Mouse (Mus musculus) CH12.LX (cell line): ENCODE data around the gene Sesn2. TPM values are rescaled to one million over a fixed set of nuclear protein-coding genes. Genes with fewer than 3 reads are reported as not detected.

ENCODE experiments used
- DNase-seq: peaks from one replicate; pipeline ENCODE4 v3.0.0-alpha.2; 2013; ENCODE audit errors: extremely low read depth
- H3K27ac ChIP-seq: 2 replicates; pipeline ENCODE4 v1.5.1; 2012; ENCODE audit warnings: low read depth, mild to moderate bottlenecking, control low read depth, moderate library complexity; ENCODE audit not compliant: insufficient read depth
- H3K27me3 ChIP-seq: replicated peaks from 2 replicates; pipeline ENCODE3; 2012; ENCODE audit warnings: inconsistent platforms
- H3K36me3 ChIP-seq, 2 experiments: replicated peaks in 1 of 2; 2 replicates each; pipeline versions ENCODE3 to v1.6.1; 2012; ENCODE audit warnings: inconsistent platforms in 1 of 2, low read length in 1 of 2, mild to moderate bottlenecking in 1 of 2, mixed read lengths in 1 of 2, moderate library complexity in 1 of 2; ENCODE audit not compliant: control insufficient read depth in 1 of 2, insufficient read depth in 1 of 2
- H3K4me1 ChIP-seq, 2 experiments: 2 replicates each; pipeline ENCODE4 v1.6.1; 2012; ENCODE audit warnings: inconsistent platforms in 1 of 2, moderate library complexity in 1 of 2; ENCODE audit not compliant: insufficient read depth in 2 of 2, control insufficient read depth in 1 of 2
- H3K4me2 ChIP-seq: 2 replicates; pipeline ENCODE4 v1.6.1; 2012; ENCODE audit warnings: low read depth, mild to moderate bottlenecking, control low read depth; ENCODE audit not compliant: poor library complexity, insufficient read depth, severe bottlenecking
- H3K4me3 ChIP-seq, 3 experiments: fragments of 150-350 bp in 1 of 3; sonication (generic) in 1 of 3; replicated peaks in 1 of 3; 2 replicates each; pipeline versions ENCODE3 to v1.5.1; 2011 to 2012; ENCODE audit warnings: low read depth in 2 of 3, low read length in 2 of 3, mild to moderate bottlenecking in 2 of 3, moderate library complexity in 2 of 3, control low read depth in 1 of 3, improper control_type of control experiment in 1 of 3, inconsistent platforms in 1 of 3, mixed read lengths in 1 of 3; ENCODE audit not compliant: poor library complexity in 1 of 3
- H3K79me2 ChIP-seq: replicated peaks from 2 replicates; pipeline ENCODE4 v1.6.1; 2012; ENCODE audit warnings: mild to moderate bottlenecking, moderate library complexity; ENCODE audit not compliant: control insufficient read depth, poor library complexity, insufficient read depth, severe bottlenecking; ENCODE audit errors: extremely low read depth
- H3K9ac ChIP-seq: 2 replicates; pipeline ENCODE4 v1.6.1; 2012; ENCODE audit warnings: low read depth, mild to moderate bottlenecking, control low read depth, moderate library complexity; ENCODE audit not compliant: insufficient read depth
- H3K9me3 ChIP-seq: replicated peaks from 2 replicates; pipeline ENCODE3; 2012; ENCODE audit warnings: low read length, inconsistent platforms, mixed read lengths
- CHD1 ChIP-seq: IDR thresholded peaks from 2 replicates; pipeline ENCODE4 v1.6.1; 2012; ENCODE audit warnings: low read depth, low read length, improper control_type of control experiment, inconsistent platforms
- CHD2 ChIP-seq: IDR thresholded peaks from 2 replicates; pipeline ENCODE4 v1.6.1; 2011; ENCODE audit warnings: low read length, improper control_type of control experiment
- CTCF ChIP-seq, 2 experiments: IDR thresholded peaks in 1 of 2; conservative IDR thresholded peaks in 1 of 2; 2 replicates each; pipeline ENCODE4 v1.5.1; 2011 to 2012; ENCODE audit warnings: low read depth in 2 of 2, low read length in 2 of 2, improper control_type of control experiment in 1 of 2, inconsistent platforms in 1 of 2, mild to moderate bottlenecking in 1 of 2, moderate library complexity in 1 of 2
- E2F4 ChIP-seq: IDR thresholded peaks from 2 replicates; pipeline ENCODE4 v1.6.1; 2011; ENCODE audit warnings: low read depth, low read length, improper control_type of control experiment; ENCODE audit not compliant: insufficient replicate concordance
- ELF1 ChIP-seq: IDR thresholded peaks from 2 replicates; pipeline ENCODE4 v1.6.1; 2014; ENCODE audit warnings: low read depth, mild to moderate bottlenecking, inconsistent platforms, low read length, improper control_type of control experiment
- EP300 ChIP-seq: IDR thresholded peaks from 2 replicates; pipeline ENCODE4 v1.6.1; 2011; ENCODE audit warnings: low read length, improper control_type of control experiment
- GABPA ChIP-seq: IDR thresholded peaks from 2 replicates; pipeline ENCODE4 v1.6.1; 2012; ENCODE audit warnings: low read depth, low read length, improper control_type of control experiment, inconsistent platforms; ENCODE audit not compliant: insufficient replicate concordance
- HCFC1 ChIP-seq: IDR thresholded peaks from 2 replicates; pipeline ENCODE4 v1.6.1; 2012; ENCODE audit warnings: low read depth, mild to moderate bottlenecking, inconsistent platforms, low read length, improper control_type of control experiment
- IRF4 ChIP-seq: IDR thresholded peaks from 2 replicates; pipeline ENCODE4 v1.6.1; 2014; ENCODE audit warnings: low read depth, mild to moderate bottlenecking, inconsistent platforms, low read length, improper control_type of control experiment
- JUN ChIP-seq: IDR thresholded peaks from 2 replicates; pipeline ENCODE4 v1.6.1; 2011; ENCODE audit warnings: low read depth, mild to moderate bottlenecking, low read length, improper control_type of control experiment, moderate library complexity; ENCODE audit not compliant: insufficient read depth
- JUND ChIP-seq: conservative IDR thresholded peaks from 2 replicates; pipeline ENCODE4 v1.6.1; 2011; ENCODE audit warnings: low read depth, low read length, improper control_type of control experiment
- KAT2A ChIP-seq: IDR thresholded peaks from 2 replicates; pipeline ENCODE4 v1.6.1; 2012; ENCODE audit warnings: low read length, improper control_type of control experiment, inconsistent platforms; ENCODE audit not compliant: insufficient replicate concordance
- MAFK ChIP-seq: IDR thresholded peaks from 2 replicates; pipeline ENCODE4 v1.6.1; 2011; ENCODE audit warnings: low read length, improper control_type of control experiment; ENCODE audit not compliant: insufficient replicate concordance
- MAX ChIP-seq: IDR thresholded peaks from 2 replicates; pipeline ENCODE4 v1.6.1; 2011; ENCODE audit warnings: low read length, improper control_type of control experiment
- MEF2A ChIP-seq: IDR thresholded peaks from 2 replicates; pipeline ENCODE4 v1.6.1; 2014; ENCODE audit warnings: low read depth, mild to moderate bottlenecking, inconsistent platforms, low read length, improper control_type of control experiment, borderline replicate concordance
- MXI1 ChIP-seq: IDR thresholded peaks from 2 replicates; pipeline ENCODE4 v1.6.1; 2011; ENCODE audit warnings: mild to moderate bottlenecking, low read depth, low read length, improper control_type of control experiment
- MYC ChIP-seq: IDR thresholded peaks from 2 replicates; pipeline ENCODE4 v1.6.1; 2011; ENCODE audit warnings: low read depth, mild to moderate bottlenecking, improper control_type of control experiment, low read length
- NELFE ChIP-seq: IDR thresholded peaks from 2 replicates; pipeline ENCODE4 v1.6.1; 2011; ENCODE audit warnings: low read depth, low read length, improper control_type of control experiment
- NRF1 ChIP-seq: IDR thresholded peaks from 2 replicates; pipeline ENCODE4 v1.6.1; 2014; ENCODE audit warnings: low read depth, mild to moderate bottlenecking, inconsistent platforms, low read length, improper control_type of control experiment, moderate library complexity
- PAX5 ChIP-seq: IDR thresholded peaks from 2 replicates; pipeline ENCODE4 v1.6.1; 2012; ENCODE audit warnings: low read length, inconsistent platforms, mixed read lengths
- POLR2A ChIP-seq: IDR thresholded peaks from 2 replicates; pipeline ENCODE4 v1.6.1; 2011; ENCODE audit warnings: low read depth, mild to moderate bottlenecking, improper control_type of control experiment, low read length
- POLR2AphosphoS2 ChIP-seq: IDR thresholded peaks from 2 replicates; pipeline ENCODE4 v1.6.1; 2011; ENCODE audit warnings: low read depth, low read length, improper control_type of control experiment
- RCOR1 ChIP-seq: conservative IDR thresholded peaks from 2 replicates; pipeline ENCODE4 v1.6.1; 2012; ENCODE audit warnings: low read depth, mild to moderate bottlenecking, inconsistent platforms, low read length, improper control_type of control experiment
- SIN3A ChIP-seq: IDR thresholded peaks from 2 replicates; pipeline ENCODE4 v1.6.1; 2012; ENCODE audit warnings: low read length, improper control_type of control experiment, inconsistent platforms
- SMC3 ChIP-seq: IDR thresholded peaks from 2 replicates; pipeline ENCODE4 v1.6.1; 2011; ENCODE audit warnings: low read depth, low read length, improper control_type of control experiment
- TBP ChIP-seq: conservative IDR thresholded peaks from 2 replicates; pipeline ENCODE4 v1.6.1; 2011; ENCODE audit warnings: low read depth, low read length, improper control_type of control experiment
- TCF12 ChIP-seq: IDR thresholded peaks from 2 replicates; pipeline ENCODE4 v1.6.1; 2014; ENCODE audit warnings: low read depth, mild to moderate bottlenecking, inconsistent platforms, low read length, improper control_type of control experiment
- UBTF ChIP-seq: IDR thresholded peaks from 2 replicates; pipeline ENCODE4 v1.6.1; 2012; ENCODE audit warnings: low read depth, mild to moderate bottlenecking, inconsistent platforms, low read length, improper control_type of control experiment, moderate library complexity
- USF1 ChIP-seq: IDR thresholded peaks from 2 replicates; pipeline ENCODE4 v1.6.1; 2014; ENCODE audit warnings: low read depth, mild to moderate bottlenecking, inconsistent platforms, low read length, improper control_type of control experiment
- ZC3H11A ChIP-seq: IDR thresholded peaks from 2 replicates; pipeline ENCODE4 v1.6.1; 2012; ENCODE audit warnings: low read depth, mild to moderate bottlenecking, inconsistent platforms, low read length, improper control_type of control experiment
- ZMIZ1 ChIP-seq: IDR thresholded peaks from 2 replicates; pipeline ENCODE4 v1.6.1; 2012; ENCODE audit warnings: low read depth, mild to moderate bottlenecking, inconsistent platforms, low read length, improper control_type of control experiment
- ZNF384 ChIP-seq: IDR thresholded peaks from 2 replicates; pipeline ENCODE4 v1.6.1; 2012; ENCODE audit warnings: low read depth, low read length, improper control_type of control experiment, inconsistent platforms
- dilution Hi-C: fragments of 300-500 bp; cut with MboI; formaldehyde crosslinking; loops from 2 replicates; pipeline ENCODE4 v1.14.3; 2020; ENCODE audit warnings: low sequenced_read_pairs; ENCODE audit not compliant: extremely low pct_unique_long_range_greater_than_20kb, extremely low pct_ligation_motif_present
- in situ Hi-C: fragments of 300-500 bp; cut with MboI; formaldehyde crosslinking; loops from 3 replicates; pipeline ENCODE4 v1.14.3; 2019; ENCODE audit warnings: low sequenced_read_pairs, low pct_ligation_motif_present, low pct_unique_long_range_greater_than_20kb, mixed read lengths
- polyA plus RNA-seq: library from polyadenylated mRNA; unstranded; fragments of >175 nt; gene quantifications from 2 replicates; pipeline ENCODE4 v1.2.1, GENCODE M21; 2012; ENCODE audit warnings: low read depth; ENCODE audit not compliant: insufficient read length
- total RNA-seq, 2 experiments: library from RNA; depleted of rRNA; stranded (reverse); fragments of 300-350 nt in 1 of 2; fragments of >200 nt in 1 of 2; gene quantifications; 2 replicates each; pipeline ENCODE4 v1.2.3; 2012 to 2014

Sesn2 gene
- total and polyA plus RNA-seq, 3 experiments = 35.6 to 68.1 (median 40.1) TPM

DNA sequence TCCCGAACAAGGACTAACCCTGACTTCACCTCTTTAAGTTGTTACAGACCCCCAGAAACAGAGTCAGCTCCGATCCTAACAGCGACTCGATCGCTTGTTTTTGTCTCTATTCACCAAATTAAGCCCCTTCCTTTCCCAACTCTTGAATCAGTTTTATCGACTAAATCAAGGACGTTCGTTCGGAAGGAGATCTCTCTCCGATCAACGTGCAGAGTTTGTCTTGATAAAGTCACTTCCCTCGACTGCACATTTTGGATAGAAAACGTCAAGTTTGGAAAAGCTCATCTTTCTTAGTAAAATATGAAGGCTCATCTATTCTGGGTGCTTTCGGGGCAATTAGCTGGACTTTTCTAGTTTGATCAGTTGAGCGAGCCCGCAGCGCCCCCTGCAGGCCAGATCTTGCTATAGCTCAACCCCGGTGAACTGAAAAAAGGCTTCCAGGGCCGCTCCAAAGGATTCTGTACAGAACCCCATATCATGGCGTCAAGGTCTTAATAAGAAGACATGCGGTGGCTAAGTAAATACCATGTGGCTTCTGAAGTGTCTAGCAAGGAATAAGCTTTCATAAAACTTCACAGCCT is 4.3 kb upstream of the Sesn2 start (continued):
- TF ChIP-seq JUND (no peak), POLR2A (no peak), TBP (no peak), SMC3 (peak; percentile 61), CHD1 (peak; percentile 95; the same call in 1 of the 2 replicates), MXI1 (no peak), ZMIZ1 (no peak), NRF1 (no peak), UBTF (no peak), SIN3A (0 out of 2 replicates have a peak, but pooled peaks have one; percentile 4), USF1 (no peak), ZNF384 (0 out of 2 replicates have a peak, but pooled peaks have one; percentile 2), JUN (no peak), EP300 (no peak), MAX (no peak), NELFE (no peak), IRF4 (no peak)

DNA sequence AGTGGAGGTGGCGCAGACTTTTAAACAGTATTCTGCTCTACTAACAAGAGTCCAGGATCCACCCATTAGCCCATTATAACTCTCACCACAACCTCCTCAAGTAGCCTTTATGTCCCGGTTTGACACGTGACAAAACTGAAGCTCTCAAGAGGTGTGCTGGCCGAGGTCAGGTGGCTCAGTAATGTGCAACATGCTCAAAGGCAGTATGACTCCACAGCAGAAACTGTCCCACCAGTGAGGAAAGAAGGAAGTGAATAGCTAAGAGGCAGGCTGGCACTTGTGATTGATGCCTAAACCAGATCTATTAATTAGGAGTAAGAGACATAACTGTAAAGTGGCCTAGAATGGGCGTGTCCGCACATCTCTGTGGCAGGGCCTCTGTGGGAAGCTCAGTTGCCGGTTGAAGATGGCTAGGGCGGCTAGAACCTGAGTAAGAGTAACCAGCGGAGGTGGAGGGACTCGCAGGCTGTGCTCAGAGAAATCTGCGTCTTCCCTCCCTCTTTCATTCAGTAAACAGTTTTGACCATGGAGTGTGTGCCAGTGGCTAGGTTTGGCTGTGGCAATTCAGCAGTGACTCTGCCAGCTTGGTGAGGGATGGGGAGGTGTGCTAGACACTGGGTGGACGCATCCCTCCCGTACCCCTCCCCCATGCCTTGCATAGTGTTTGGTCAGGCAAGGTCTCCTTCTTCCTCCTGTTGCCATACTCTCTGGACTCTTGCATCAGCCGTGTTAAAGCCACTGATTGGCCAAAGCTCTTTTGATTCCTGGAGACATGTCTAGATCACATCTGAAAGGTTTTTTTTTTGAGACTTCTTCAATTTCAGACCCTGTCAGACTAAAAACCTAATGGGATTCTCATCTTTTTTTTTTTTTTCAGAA is 3.3 kb upstream of the Sesn2 start:
- Histone ChIP-seq H3K79me2 (peaks cover 15% of the 10 kb centered on the region), H3K4me3 (peak overlapping the region; percentile 41 to 49 (median 45)), H3K9ac (peak overlapping the region; percentile 99), H3K9me3 (no peaks in the 10 kb centered on the region), H3K27ac (peak overlapping the region; percentile 98), H3K4me2 (peak overlapping the region; percentile 47), H3K36me3 (no peaks in the 10 kb centered on the region), H3K4me1 (peaks cover 3 to 33% of the 10 kb centered on the region in 2 experiments), H3K27me3 (no peaks in the 10 kb centered on the region)
- dilution Hi-C loops (no loop called here), in situ Hi-C loops (loop anchor here (5.0 to 25.0 kb wide), 3 partner anchors 101 to 426 kb away; partner anchors contain the start of genes Epb41 and Rab42)
- DNase-seq = peak; percentile 95
- TF ChIP-seq ZC3H11A (no peak), ELF1 (peak; percentile 69), MAX (peak; percentile 85), MAFK (no peak), SIN3A (peak; percentile 86), POLR2A (peak; percentile 74; the same call in 1 of the 2 replicates), GABPA (no peak), E2F4 (no peak), UBTF (no peak), MEF2A (no peak; the same call in 1 of the 2 replicates), EP300 (peak; percentile 36; the same call in 1 of the 2 replicates), CHD2 (peak; percentile 77), CHD1 (0 out of 2 replicates have a peak, but pooled peaks have one; percentile 41), CTCF (conservative IDR thresholded peaks at IDR 0.05 in 1 of 2, IDR thresholded peaks at IDR 0.05 in 1 of 2; ENCODE audit: low read depth in 2 of 2, low read length in 2 of 2) (no peak), USF1 (peak; percentile 83), TBP (peak; percentile 79), KAT2A (no peak), JUND (peak; percentile 48; the same call in 1 of the 2 replicates), RCOR1 (peak; percentile 78; the same call in 1 of the 2 replicates), PAX5 (no peak), POLR2AphosphoS2 (peak; percentile 41; the same call in 1 of the 2 replicates), JUN (no peak), TCF12 (peak; percentile 46; the same call in 1 of the 2 replicates), HCFC1 (peak; percentile 13), ZMIZ1 (peak; percentile 69), MYC (peak; percentile 77; the same call in 1 of the 2 replicates), MXI1 (peak; percentile 83)
